Mouse (Mus musculus): ENCODE data around the gene Slc35c2. TPM values are rescaled to one million over a fixed set of nuclear protein-coding genes. Genes with fewer than 3 reads are reported as not detected.

Slc35c2 gene
- total RNA-seq, 4 experiments from 2014 or later, result 57.0 to 58.1 (median 57.6) TPM

DNA sequence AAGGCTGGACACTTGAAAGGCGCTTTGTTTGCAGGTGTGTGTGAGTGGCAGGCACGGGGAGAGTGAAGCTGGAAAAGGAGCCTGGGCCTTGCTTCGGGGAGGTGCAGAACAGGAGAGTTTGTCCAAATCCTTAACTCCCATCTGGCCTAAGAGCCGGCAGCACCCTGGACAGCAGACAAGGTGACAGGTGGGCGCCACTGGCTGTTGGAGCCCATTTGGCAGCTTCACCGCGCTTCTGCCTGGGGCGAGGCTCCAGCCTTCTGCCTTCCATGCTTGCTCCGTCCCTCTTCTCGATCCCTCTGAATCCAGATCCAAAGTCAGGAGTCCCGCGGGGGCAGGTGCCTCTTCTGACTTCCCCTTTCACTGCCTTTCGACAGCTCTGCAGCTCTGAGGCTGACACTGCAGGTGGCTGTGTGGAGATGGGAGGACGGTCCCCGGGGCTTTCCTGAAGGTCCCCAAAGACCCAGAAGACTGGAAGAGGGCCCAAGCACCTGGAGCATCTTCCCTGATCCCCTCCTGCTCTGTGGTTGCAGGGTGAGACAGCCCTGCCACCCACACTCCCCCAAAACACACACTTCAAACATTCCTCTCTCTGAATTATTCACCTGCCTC is 48.0 kb downstream of the Slc35c2 start:
- no peak for DNase-seq (ENCODE audit: low spot score in 2 of 2)

DNA sequence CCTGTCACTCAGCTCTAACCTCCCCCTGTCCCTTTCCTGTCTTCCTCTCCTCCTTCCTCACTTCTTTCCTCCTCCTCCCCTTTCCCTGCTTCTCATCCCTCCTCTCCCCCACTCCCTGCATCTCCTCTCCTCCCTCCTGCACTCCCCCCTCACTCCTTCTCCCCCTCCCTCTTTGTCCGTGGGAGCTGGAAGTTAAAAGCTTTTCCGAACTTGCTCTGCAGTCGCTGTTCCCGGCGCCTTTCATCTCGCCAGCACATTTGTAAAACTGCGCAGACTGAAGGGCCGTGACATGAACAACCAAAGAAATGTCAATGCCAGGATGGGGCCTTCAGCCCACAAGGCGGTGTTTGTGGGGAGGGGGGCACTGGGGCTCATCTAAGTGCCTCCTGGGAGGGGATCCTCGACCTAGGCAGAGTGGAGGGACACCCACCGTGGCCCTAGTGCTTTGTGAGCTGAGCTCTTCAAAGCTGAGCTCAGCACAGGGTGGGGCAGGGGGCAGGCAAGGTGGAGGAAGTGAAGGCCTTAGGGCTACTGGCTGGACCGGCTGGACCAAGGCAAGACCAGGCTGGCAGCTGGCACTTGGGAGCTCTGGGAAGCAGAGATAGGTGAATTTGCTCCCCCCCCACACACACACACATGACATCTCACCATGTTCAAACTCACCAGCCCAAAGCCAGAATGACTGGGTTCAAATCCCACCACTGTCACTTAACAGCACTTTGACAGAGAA is 49.1 kb downstream of the Slc35c2 start:
- no peak for DNase-seq (ENCODE audit: low spot score in 2 of 2)

DNA sequence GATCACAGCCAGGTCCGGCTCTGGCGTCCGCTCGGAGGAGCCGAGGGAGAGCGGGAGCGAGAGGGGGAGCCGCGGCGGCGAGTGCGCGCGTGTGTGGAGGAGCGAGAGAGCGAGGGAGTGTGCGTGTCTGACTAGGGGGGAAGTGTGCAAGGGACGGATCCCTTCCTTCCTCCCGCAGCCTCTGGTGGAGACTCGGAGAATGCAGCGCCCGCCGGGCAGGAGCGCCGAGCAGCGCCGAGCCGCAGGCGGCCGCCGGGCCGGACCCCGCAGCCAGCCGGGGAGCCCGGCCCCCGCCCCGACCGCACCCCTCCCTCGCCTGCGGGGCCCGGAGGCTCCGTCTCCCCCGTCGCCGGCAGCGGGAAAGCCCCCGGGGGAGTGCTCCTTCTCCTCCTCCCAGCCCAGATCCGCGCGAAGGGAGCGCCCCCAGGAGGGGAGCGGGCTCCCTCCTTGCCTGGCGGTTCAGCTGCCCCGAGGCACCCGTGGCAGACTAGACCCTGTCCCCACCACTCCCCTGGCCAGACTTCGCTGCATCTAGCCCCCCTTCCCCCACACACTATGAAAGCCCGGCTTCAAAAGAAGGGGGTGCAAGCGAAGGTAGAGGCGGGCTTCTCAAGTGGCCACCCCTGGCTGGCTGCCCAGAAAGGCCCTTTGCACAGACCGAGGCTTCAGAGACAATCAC is 52.9 kb downstream of the Slc35c2 start, which contains the start of gene Cdh22:
Gene Cdh22, minus strand, starts transcription at position 241 of the 679 bp plus-strand sequence.
- peak; percentile 61 to 63 for DNase-seq (ENCODE audit: low spot score in 2 of 2)

DNA sequence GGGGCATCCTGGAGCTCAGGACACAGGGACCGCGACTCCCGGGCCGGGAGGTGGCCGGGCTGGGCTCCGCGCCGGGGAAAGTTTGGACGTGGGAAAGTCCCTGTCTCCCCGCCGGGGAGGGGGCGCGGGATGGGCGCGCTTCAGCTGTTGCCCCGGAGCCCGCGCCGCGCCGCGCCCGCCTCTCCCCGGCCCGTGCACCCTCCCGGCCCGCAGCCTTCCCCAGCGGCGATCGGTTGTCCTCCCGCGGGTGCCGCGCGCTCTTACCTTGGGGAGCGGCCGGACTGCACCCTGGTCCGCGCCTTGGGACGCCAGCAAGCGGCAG is 53.4 kb downstream of the Slc35c2 start:
- no peak for DNase-seq (ENCODE audit: low spot score in 2 of 2)

DNA sequence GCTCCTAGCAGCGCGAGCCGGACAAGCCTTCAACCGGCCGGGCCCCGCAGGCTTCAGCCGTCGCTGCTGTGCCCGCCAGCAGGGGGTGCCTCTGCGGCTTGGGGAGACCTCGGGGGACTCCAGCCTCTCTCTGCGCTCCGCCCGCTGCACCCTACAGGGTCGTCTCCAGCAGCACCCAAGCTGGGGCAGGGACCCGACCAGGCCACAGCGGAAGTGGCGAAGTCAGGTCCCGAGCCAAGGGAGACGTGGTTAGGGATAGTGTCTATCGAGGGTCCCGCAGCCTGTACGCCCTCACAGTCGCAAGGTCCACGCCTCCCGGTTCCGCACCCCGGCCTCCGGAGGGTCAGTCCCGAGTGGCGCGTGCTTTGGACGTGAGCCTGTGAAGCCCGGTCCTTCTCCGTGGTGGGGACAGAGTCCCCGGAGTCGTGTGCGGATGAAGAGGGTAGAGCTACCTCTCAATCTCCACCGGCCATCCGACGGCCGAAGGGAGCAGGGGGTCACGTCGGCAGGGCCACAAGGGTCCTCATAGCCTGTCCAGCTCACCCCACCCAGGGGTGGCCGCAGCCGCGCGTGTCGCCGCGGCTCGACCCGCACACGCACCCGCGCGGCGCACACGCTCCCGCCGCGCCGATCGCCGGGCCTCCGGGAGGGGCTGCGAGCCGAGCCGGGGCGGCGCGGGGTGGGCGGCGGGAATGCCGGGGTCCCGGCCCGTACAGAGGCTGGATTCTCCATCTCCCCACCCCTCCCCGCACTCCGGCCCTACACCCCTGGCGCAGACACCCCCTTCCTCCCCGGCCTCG is 54.0 kb downstream of the Slc35c2 start:
- peak in 1 of 2 experiments; percentile 51 for DNase-seq (ENCODE audit: low spot score in 2 of 2)

DNA sequence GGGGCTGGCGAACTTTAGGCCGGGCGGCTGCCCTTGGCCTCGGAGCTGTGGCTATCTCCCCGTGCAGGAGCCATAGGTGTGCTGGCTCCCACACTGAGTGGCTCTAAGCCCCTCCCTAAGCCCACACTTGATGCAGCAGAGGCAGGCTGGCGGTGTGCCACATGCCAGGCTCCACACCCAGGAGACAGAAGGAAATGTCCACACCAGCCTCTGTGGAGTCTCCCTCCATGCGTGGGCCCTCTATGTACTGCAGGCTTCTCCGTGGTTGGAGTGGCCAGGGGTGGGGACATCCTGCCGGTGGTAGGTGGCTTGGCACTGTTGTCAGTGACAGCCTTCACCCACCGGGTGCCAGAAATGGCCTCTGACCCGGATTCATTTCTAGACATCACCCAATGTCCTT is 58.6 kb downstream of the Slc35c2 start:
- no peak for DNase-seq (ENCODE audit: low spot score in 2 of 2)

Other genes with a start within 250 kb of the Slc35c2 start
- under 1 TPM; 0.23 to 0.81 (median 0.59) TPM for gene Cd40, start 232.2 kb downstream of the Slc35c2 start, total RNA-seq (2022)
- gene 1700025C18Rik, start 197.1 kb downstream of the Slc35c2 start, total RNA-seq (2022), result not detected
- gene Cdh22, start 53.0 kb downstream of the Slc35c2 start, total RNA-seq (2022), result 10 to 100 TPM; 43.7 to 47.2 (median 44.4) TPM
- gene Elmo2, start 38.6 kb upstream of the Slc35c2 start, total RNA-seq (2022), result 100 to 1,000 TPM; 127 to 150 (median 134) TPM
- under 1 TPM in 1 of 4 experiments, not detected in 3; 0.11 TPM for gene Zfp663, start 80.9 kb upstream of the Slc35c2 start, total RNA-seq (2022)
- gene Zfp334, start 100.4 kb upstream of the Slc35c2 start, total RNA-seq (2022), result 10 to 100 TPM; 14.1 to 15.7 (median 15.3) TPM
- not detected for gene Ocstamp, start 112.5 kb upstream of the Slc35c2 start, total RNA-seq (2022)
- 10 to 100 TPM; 17.7 to 21.1 (median 19.2) TPM for gene Slc13a3, start 185.4 kb upstream of the Slc35c2 start, total RNA-seq (2022)
- gene Trp53rka, start 205.5 kb upstream of the Slc35c2 start, total RNA-seq (2022), result 10 to 100 TPM; 19.2 to 20.3 (median 20.0) TPM
- gene Slc2a10, start 215.9 kb upstream of the Slc35c2 start, total RNA-seq (2022), result 1 to 10 TPM; 1.0 to 1.4 (median 1.2) TPM

Measured in left cerebral cortex, adult 8-10 months (tissue).